Mouse (Mus musculus) gastrocnemius, adult 8-10 months (tissue): ENCODE data around the gene Grb14. TPM values are rescaled to one million over a fixed set of nuclear protein-coding genes. Genes with fewer than 3 reads are reported as not detected.

Experiments used
- DNase-seq, 2 experiments: peaks; one replicate each; pipeline ENCODE4 v3.0.0; 2022; ENCODE audit warnings: low spot score in 2 of 2
- total RNA-seq, 4 experiments: library from RNA; stranded (reverse); gene quantifications; 2 replicates each; pipeline ENCODE4 v1.2.4; 2022

The Grb14 gene
- total RNA-seq, 4 experiments from 2014 or later = 10.3 to 26.3 (median 20.2) TPM

DNA sequence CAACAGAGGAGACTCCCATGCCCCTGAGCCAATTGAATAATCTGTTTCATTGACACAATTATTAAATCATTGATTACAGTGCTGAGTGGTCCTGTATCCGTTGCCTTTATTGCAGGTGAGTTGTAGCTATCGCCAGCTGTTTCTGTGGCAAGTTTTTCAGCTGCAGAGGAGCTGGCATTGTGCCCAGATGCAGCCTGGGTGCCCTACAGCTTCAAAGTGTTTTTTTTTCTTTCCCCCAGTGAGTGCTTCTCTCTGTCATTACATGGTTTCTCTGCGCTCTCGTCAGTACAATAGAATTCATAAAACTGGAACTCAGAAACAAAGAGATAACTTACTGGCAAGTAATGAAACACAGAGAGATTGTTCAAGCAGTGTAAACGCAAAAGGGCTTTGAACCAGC is 139.1 kb downstream of the Grb14 start:
- DNase-seq = no peak

DNA sequence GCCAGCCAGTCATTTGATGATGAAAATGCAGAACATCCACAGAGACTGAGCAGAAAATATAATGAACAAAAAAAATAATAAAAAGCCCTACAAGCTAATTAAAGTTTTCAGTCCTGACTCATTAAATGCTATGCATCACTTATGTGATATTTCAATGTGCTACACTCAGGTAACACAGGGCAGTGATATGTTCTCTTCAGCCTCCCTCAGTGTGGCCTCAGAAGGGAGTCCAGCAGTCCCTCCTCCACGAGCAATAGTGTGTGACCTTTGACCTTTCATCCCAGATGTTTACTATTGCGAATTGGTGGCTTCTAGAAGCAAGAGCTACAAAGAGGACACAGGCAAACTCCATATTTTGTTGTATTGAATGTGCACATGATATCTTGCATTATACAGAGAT is 146.5 kb downstream of the Grb14 start:
- DNase-seq = no peak

Other genes starting within 250 kb of the Grb14 start
- gene Cobll1, start 214.4 kb upstream of the Grb14 start, total RNA-seq = 1 to 10 TPM; 4.0 to 5.1 (median 4.4) TPM